ENCODE assay signal across 8 mouse cellular contexts in genomic region chr1:39340647-39341046, GRCm38 (mm10). TPM values are rescaled to one million over a fixed set of nuclear protein-coding genes. Genes with fewer than 3 reads are reported as not detected.
DNase-seq lines count a peak whose midpoint lies in the region; ATAC-seq lines count a peak whose summit lies in the region.

No protein-coding gene starts in this region.

- intact Hi-C loops in left cerebral cortex, postnatal 4 days (cut with DNase I), result no loop called here

- H3K27me3 ChIP-seq in hindbrain, embryonic 15.5 days, result no peaks in the 10 kb centered on the region

- H3K36me3 ChIP-seq in hindbrain, embryonic 15.5 days, result no peaks in the 10 kb centered on the region

- no peak overlapping the region for H3K4me3 ChIP-seq in hindbrain, embryonic 15.5 days

- WGBS in hindbrain, embryonic 15.5 days, result 22% methylated on average over 8 of the region's 8 CpGs

- H3K4me1 ChIP-seq in hindbrain, embryonic 15.5 days (replicated peaks), result no peaks in the 10 kb centered on the region

- DNase-seq in ovary, postnatal 14 days (ENCODE audit: low spot score), result peak; percentile 37
- no peak for DNase-seq in ovary, adult 18-20 months (ENCODE audit: low spot score)
- DNase-seq in adrenal gland, adult 8-10 months, result peak; percentile 31
- peak; percentile 49 for DNase-seq in embryo, embryonic 11.5 days (ENCODE audit: low read depth, low spot score)
- DNase-seq in left cerebral cortex, postnatal 4 days, result peak; percentile 47
- DNase-seq in naive thymus-derived CD4-positive, alpha-beta T cell, adult 2 months (ENCODE audit: low read depth), result peak; percentile 85

- H3K4me2 ChIP-seq in hindbrain, embryonic 15.5 days, result no peak overlapping the region

- no peaks in the 10 kb centered on the region for H3K9me3 ChIP-seq in hindbrain, embryonic 15.5 days

- ATAC-seq in hindbrain, embryonic 15.5 days (ENCODE audit: low FRiP score, low read depth), result peak; percentile 35; the same call in 1 of the 2 replicates
- ATAC-seq in erythroid progenitor cell, adult 5-6 weeks (replicated peaks; ENCODE audit: low FRiP score, poor library complexity, severe bottlenecking), result no peak

- H3K27ac ChIP-seq in hindbrain, embryonic 15.5 days (replicated peaks), result no peak overlapping the region

- no peak overlapping the region for H3K9ac ChIP-seq in hindbrain, embryonic 15.5 days

RNA-seq across cellular contexts. Expression of gene Rpl31, which starts 27.0 kb away (rescaled TPM):
- 100 to 1,000 TPM; 589 to 669 (median 644) TPM for total RNA-seq in adrenal gland, adult 8-10 months (2022)
- polyA plus RNA-seq in hindbrain, embryonic 15.5 days (2015; fragmentation: Nextera tagmentation; extraction: Ambion mirVana), result 306 and 326 TPM in 2 replicates
- total RNA-seq in left cerebral cortex, postnatal 4 days (2021), result 100 to 1,000 TPM; 682 to 756 TPM
- 594 and 705 TPM in 2 replicates for total RNA-seq in erythroid progenitor cell, adult 5-6 weeks (2015; ENCODE audit: low replicate concordance)
- 131 and 152 TPM in 2 replicates for total RNA-seq in erythroid progenitor cell, adult 5-6 weeks (2017; ENCODE audit: low replicate concordance)
